Mouse (Mus musculus): ENCODE data around the gene Gm17662. TPM values are rescaled to one million over a fixed set of nuclear protein-coding genes. Genes with fewer than 3 reads are reported as not detected.

Gm17662 gene
- polyA plus RNA-seq (2016; fragmentation: Nextera tagmentation; extraction: Ambion mirVana) = not detected in 2 replicates

DNA sequence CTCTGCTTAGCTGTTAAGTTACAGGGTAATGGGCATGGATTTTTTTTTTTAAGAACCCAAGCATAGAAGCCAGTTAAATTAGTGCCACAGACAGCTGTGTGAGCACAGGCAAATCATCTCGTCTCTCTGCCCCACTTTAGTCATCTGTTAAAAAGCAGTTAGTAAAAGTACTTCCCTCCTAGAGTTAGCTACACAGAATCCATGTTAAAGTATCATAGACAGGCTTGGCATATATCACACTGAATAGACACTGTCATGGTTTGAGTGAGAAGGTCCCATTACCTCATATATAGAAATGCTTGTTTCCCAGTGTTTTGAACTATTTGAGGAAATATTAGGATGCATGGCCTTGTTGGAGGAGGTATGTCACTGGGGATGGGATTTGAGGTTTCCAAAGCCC lies at the start of gene Gm17662:
Gene Gm17662, plus strand, starts transcription at position 301 of the 400 bp plus-strand sequence.
- Histone ChIP-seq H3K4me3 (no peak within 1 kb of the TSS), H3K27me3 (ENCODE audit: poor library complexity, severe bottlenecking) (no peaks in the 10 kb centered on the region), H3K36me3 (replicated peaks) (no peaks in the 10 kb centered on the region), H3K9me3 (no peaks in the 10 kb centered on the region), H3K27ac (no peak within 1 kb of the TSS), H3K4me1 (no peaks in the 10 kb centered on the region)
- WGBS = 73% methylated on average over 1 of the region's 1 CpGs
- no peak for DNase-seq (ENCODE audit: extremely low spot score, low spot score)

DNA sequence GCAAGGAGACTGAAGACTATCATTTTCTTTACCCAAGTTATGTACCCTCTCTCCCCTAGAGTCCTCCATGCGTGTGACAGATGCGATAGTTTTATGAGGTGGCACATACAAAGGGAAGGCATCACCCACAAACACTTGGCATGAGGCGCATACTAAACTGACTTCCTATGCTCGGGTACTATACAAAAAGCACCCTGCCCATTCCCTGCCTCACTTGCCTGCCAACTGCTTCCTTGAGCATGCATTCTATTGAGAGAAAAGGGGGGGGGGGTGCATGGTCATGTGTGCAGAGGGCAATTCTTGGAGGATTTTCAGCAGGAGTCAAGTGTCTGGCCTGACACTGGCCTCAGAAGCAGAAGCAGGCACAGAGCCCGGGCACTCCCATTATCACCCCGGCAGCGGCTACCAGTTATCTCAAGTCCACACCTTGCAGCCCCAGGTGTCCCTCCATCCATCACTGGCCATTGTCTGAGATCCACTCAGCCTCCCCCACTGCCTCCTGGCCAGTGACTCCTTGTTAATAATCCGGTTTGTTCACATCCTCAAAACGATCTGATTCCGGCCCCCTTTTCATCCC lies 46.3 kb upstream of the Gm17662 start:
- Histone ChIP-seq H3K36me3 (replicated peaks) (no peaks in the 10 kb centered on the region), H3K27me3 (ENCODE audit: poor library complexity, severe bottlenecking) (no peaks in the 10 kb centered on the region), H3K4me3 (no peak overlapping the region), H3K9me3 (no peaks in the 10 kb centered on the region), H3K4me1 (peaks cover 17% of the 10 kb centered on the region), H3K27ac (no peak overlapping the region)
- no peak for DNase-seq (ENCODE audit: extremely low spot score, low spot score)
- 84% methylated on average over 10 of the region's 10 CpGs for WGBS

DNA sequence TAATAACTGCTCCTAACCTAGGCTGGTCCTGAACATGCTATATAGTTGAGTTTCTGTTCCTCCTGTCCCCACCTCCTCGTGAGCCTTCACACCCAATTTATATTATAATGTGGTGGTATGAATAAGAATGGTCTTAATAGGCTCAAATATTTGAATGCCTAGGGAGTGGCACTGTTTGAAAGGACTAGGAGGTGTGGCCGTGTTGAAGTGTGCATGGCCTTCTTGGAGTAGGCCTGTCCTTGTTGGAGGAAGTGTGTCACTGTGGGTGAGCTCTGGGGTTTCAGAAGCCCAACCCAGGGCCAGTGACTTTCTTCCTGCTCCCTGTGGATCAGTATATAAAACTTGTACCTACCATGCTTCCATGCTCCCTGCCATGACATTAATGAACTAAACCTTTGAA lies 43.5 kb upstream of the Gm17662 start:
- 77% methylated on average over 2 of the region's 2 CpGs for WGBS
- Histone ChIP-seq H3K4me1 (peaks cover 17% of the 10 kb centered on the region), H3K4me3 (no peak overlapping the region), H3K36me3 (replicated peaks) (no peaks in the 10 kb centered on the region), H3K9me3 (no peaks in the 10 kb centered on the region), H3K27ac (no peak overlapping the region), H3K27me3 (ENCODE audit: poor library complexity, severe bottlenecking) (no peaks in the 10 kb centered on the region)
- no peak for DNase-seq (ENCODE audit: extremely low spot score, low spot score)

DNA sequence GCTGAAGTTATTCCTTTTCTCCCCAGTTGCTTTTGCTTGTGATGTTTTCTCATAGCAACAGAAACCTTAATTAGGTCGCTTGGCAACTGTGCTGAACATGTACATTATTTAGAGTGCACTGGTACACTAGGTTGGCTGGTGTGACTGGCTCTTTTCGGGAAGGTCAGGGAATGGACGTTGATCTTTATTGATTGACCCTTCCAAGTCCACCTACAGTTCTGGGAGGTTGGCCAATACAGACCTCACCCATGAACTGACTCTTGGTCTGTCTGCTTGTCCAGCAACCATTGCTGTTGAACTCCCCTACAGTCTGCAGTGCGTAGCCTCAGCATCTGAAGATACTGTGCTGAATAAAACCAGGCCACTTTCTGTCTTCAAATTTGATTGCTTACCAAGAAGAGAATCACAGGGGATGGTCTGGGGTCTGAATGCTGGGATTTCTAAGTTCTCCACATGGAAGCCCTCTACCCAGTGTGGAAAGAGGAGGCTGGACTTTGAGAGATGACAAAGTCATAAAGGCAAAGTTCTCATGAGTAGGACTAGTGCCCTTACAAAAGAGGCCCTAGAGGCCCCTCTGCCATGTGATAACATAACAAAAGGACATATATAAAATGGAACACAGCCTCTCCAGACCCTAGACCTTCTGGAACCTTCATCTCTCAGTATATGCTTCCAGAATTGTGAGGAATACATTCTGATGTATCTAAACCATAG lies 40.5 kb upstream of the Gm17662 start:
- whole genome bisulfite sequencing = 89% methylated on average over 4 of the region's 4 CpGs
- Histone ChIP-seq H3K27ac (no peak overlapping the region), H3K27me3 (ENCODE audit: poor library complexity, severe bottlenecking) (no peaks in the 10 kb centered on the region), H3K9me3 (no peaks in the 10 kb centered on the region), H3K4me3 (no peak overlapping the region), H3K36me3 (replicated peaks) (no peaks in the 10 kb centered on the region), H3K4me1 (peaks cover 20% of the 10 kb centered on the region)
- DNase-seq (ENCODE audit: extremely low spot score, low spot score) = no peak

DNA sequence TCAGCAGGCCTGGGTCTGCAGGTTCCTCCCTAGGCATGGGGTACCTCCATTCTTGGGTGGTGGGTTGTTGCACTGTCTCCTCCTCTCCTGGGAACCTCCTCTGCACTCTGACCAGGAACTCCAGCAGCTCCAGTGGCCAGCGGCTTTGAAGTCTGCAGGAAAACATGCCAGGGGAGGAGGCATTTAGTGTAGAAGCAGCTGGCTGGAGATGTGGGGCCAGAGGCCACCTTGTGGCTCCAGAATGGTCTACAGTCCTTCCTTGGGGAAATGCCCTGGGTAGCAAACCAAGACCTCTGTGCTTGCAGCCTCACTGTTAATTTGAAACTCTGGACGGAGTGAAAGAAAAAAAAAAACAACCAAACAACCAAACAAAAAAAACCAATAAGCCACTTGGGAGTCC lies 39.6 kb upstream of the Gm17662 start:
- Histone ChIP-seq H3K36me3 (replicated peaks) (no peaks in the 10 kb centered on the region), H3K27me3 (ENCODE audit: poor library complexity, severe bottlenecking) (no peaks in the 10 kb centered on the region), H3K27ac (no peak overlapping the region), H3K4me3 (no peak overlapping the region), H3K9me3 (no peaks in the 10 kb centered on the region), H3K4me1 (peaks cover 20% of the 10 kb centered on the region)
- 53% methylated on average over 2 of the region's 2 CpGs for WGBS
- DNase-seq (ENCODE audit: extremely low spot score, low spot score) = no peak

DNA sequence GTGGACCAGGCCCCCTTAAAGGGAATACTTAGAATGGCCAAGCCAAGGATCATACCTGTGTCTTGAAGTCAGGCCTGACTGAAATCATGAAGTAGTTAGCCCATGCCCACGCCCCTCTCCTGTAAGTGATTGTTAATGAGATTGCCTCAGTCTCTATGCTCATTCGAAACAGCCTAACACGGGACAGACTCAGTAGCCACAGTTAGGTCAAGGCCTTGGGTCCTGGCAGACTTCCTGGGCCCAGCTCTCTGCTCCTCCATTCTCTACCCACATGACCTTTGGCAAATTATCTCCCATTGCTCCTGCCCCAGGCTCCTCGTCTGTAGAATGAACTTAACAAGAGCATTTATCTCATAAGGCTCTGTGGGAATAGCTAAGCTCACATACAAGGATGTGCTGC lies 38.1 kb upstream of the Gm17662 start:
- Histone ChIP-seq H3K27ac (no peak overlapping the region), H3K27me3 (ENCODE audit: poor library complexity, severe bottlenecking) (no peaks in the 10 kb centered on the region), H3K4me1 (peaks cover 20% of the 10 kb centered on the region), H3K9me3 (no peaks in the 10 kb centered on the region), H3K36me3 (replicated peaks) (no peaks in the 10 kb centered on the region), H3K4me3 (no peak overlapping the region)
- 67% methylated on average over 4 of the region's 4 CpGs for WGBS
- DNase-seq (ENCODE audit: extremely low spot score, low spot score) = no peak

DNA sequence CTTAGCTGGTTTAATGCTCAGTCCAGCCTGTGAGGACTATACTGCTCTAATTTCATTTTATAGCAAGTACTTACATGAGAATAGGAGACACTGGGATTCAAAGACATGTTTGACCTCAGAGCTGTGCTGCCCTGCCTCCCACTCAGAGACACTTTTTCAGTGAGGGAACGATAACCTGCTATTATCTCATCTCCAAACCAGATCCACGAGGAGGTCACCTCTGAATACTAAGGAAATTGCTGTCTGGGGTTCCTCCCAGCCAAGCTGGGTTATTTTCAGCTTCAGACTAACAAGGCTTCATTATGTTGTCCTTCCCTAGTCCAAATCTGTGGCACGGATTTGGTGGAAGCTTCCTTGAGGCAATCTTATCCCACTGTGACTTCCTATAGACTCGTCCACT lies 37.2 kb upstream of the Gm17662 start:
- H3K4me3 ChIP-seq = no peak overlapping the region
- no peak overlapping the region for H3K27ac ChIP-seq
- no peaks in the 10 kb centered on the region for H3K36me3 ChIP-seq (replicated peaks)
- no peak for DNase-seq (ENCODE audit: extremely low spot score, low spot score)
- peaks cover 20% of the 10 kb centered on the region for H3K4me1 ChIP-seq
- no peaks in the 10 kb centered on the region for H3K27me3 ChIP-seq (ENCODE audit: poor library complexity, severe bottlenecking)
- no peaks in the 10 kb centered on the region for H3K9me3 ChIP-seq
- 75% methylated on average over 4 of the region's 4 CpGs for WGBS

DNA sequence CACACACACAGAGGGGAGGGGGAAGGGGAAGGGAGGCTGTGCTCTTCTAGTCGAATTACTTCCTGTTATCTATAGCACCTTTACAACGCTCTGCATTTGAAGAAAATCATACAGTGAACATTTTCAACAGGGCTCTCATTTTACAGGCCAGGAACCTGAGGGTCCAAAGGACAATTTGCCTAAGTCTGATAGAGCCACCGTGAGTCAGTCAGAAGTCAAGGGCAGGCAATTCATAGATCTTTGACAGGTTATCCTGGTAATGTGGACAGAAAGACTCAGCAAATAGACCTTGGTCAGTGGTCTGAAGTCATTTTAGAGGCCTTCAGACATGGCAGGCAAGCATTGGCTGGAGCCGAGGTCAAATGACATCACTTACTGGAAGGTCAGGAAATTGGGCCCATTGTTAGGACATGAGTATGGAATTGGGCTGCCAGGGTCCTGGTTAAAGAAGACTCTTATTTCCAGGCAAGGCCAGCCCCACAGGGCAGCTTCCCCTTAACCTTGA lies 33.5 kb upstream of the Gm17662 start:
- Histone ChIP-seq H3K27me3 (ENCODE audit: poor library complexity, severe bottlenecking) (no peaks in the 10 kb centered on the region), H3K4me1 (peaks cover 19% of the 10 kb centered on the region), H3K27ac (no peak overlapping the region), H3K36me3 (replicated peaks) (no peaks in the 10 kb centered on the region), H3K9me3 (no peaks in the 10 kb centered on the region), H3K4me3 (no peak overlapping the region)
- WGBS = 85% methylated on average over 4 of the region's 4 CpGs
- no peak for DNase-seq (ENCODE audit: extremely low spot score, low spot score)

DNA sequence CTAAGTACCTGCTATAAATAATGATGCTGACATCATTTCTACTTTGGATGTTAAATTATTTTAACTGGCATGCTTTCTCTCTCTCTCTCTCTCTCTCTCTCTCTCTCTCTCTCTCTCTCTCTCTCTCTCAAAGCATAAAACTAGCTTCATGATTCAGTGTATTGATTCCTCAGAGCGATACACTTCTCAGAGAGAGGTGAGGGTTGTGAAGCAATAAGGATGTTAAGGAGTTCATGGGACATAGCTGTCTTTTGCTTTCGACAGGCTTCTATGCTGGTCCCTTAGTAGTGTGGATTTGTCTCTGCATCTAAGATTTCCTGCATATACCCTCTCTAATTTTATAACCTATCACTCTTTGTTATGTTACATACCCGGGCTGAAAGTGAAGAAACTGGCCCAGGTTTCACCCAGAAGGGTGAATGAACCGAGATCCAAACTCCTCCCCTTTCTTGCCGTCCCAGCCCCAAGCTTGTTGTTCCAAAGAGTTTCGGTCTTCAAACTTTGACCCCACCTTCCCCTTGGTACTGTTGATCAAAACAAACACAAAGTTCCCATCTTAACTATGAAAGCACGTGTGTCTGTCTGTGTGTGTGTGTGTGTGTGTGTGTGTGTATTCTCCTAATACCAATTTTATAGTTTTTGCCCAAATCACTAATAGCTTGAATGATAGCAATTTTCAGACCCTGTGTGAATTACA lies 32.6 kb upstream of the Gm17662 start:
- H3K36me3 ChIP-seq (replicated peaks) = no peaks in the 10 kb centered on the region
- no peaks in the 10 kb centered on the region for H3K9me3 ChIP-seq
- DNase-seq (ENCODE audit: extremely low spot score, low spot score) = no peak
- no peak overlapping the region for H3K4me3 ChIP-seq
- WGBS = 75% methylated on average over 7 of the region's 7 CpGs
- H3K4me1 ChIP-seq = peaks cover 11% of the 10 kb centered on the region
- no peaks in the 10 kb centered on the region for H3K27me3 ChIP-seq (ENCODE audit: poor library complexity, severe bottlenecking)
- H3K27ac ChIP-seq = no peak overlapping the region

DNA sequence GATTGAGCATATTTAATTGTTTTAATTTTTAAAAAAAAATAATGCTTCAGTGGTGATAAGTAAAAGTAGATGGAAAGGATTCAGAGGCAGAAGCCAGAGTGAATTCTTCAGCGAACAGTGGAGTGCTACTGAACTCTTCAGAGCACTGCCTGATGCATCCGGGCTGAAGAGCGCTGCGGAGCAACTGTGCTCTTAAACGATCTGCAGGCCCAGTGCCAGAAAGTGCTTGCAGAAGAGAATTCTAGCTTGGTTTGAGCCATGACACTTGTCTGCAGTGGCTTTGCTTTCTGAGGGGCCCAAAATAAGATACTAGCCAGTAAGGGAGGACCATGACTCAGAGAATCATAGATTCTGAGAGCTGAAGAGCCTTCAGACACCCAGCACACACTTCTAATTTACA lies 28.2 kb upstream of the Gm17662 start:
- Histone ChIP-seq H3K4me3 (no peak overlapping the region), H3K9me3 (no peaks in the 10 kb centered on the region), H3K27me3 (ENCODE audit: poor library complexity, severe bottlenecking) (no peaks in the 10 kb centered on the region), H3K36me3 (replicated peaks) (no peaks in the 10 kb centered on the region), H3K27ac (no peak overlapping the region), H3K4me1 (no peaks in the 10 kb centered on the region)
- DNase-seq (ENCODE audit: extremely low spot score, low spot score) = no peak
- 92% methylated on average over 5 of the region's 5 CpGs for whole genome bisulfite sequencing

DNA sequence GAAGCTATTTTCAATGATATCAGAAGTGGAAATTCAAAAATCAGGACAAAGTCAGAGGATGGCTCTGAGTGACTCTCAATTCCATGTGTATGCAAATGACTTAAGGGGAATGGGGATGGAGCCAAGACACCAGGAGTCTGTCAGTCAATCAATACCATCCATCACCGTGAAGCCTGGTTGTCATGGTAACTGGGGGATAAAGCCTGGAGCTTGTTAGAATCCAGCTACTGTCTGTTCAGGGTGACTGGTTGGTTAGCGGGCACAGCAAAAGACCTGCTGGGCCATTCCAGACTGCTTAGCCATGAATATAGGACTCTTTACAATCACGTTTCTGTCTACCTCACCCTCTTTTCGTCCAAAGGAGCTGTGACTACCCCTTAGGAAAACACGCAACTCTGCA lies 22.0 kb upstream of the Gm17662 start:
- WGBS = 23% methylated on average over 5 of the region's 5 CpGs
- no peaks in the 10 kb centered on the region for H3K36me3 ChIP-seq (replicated peaks)
- no peak overlapping the region for H3K27ac ChIP-seq
- H3K27me3 ChIP-seq (ENCODE audit: poor library complexity, severe bottlenecking) = no peaks in the 10 kb centered on the region
- DNase-seq (ENCODE audit: extremely low spot score, low spot score) = no peak
- no peak overlapping the region for H3K4me3 ChIP-seq
- peaks cover 11% of the 10 kb centered on the region for H3K4me1 ChIP-seq
- no peaks in the 10 kb centered on the region for H3K9me3 ChIP-seq

DNA sequence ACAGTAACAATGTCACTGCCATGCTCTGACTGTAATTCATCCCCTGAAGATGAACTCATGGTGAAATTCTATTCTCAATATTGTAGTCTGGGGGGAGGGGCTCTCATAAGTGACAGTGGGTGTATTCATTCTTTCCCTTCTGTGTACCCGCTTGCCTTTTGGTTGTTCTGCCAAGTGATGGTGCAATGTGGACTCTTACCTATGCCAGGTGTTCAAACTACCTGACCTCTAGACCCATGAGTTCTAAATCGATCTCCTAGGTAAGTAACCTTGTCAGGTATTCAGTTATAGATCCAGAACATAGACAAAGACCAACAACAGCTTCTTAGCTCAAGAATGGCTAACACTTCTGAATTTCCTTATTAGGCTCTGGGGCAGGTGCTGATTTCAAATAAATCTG lies 18.8 kb upstream of the Gm17662 start:
- 87% methylated on average over 2 of the region's 2 CpGs for WGBS
- H3K27ac ChIP-seq = no peak overlapping the region

DNA sequence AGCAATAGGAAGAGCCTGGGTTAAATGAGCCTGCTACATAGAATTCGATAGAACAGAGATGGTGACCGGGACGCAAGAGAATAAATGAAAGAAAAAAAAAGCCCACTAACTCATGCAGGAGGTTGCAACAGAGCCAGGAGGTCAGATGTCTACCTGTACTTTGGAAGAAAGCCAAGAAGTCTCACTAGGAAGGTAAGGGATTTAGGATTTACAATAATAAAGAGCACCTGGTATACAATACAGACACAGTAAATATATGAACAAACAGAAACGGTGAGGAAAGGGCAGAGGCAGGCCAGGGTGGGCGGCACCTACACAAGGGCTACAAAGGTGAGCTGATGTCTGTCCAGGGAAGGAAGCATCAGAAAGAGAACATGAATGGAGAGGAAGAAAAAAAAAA lies 14.9 kb upstream of the Gm17662 start:
- H3K4me3 ChIP-seq = no peak overlapping the region
- peaks cover 9% of the 10 kb centered on the region for H3K4me1 ChIP-seq
- no peaks in the 10 kb centered on the region for H3K27me3 ChIP-seq (ENCODE audit: poor library complexity, severe bottlenecking)
- no peak for DNase-seq (ENCODE audit: extremely low spot score, low spot score)
- H3K9me3 ChIP-seq = no peaks in the 10 kb centered on the region
- 88% methylated on average over 5 of the region's 5 CpGs for WGBS
- H3K27ac ChIP-seq = no peak overlapping the region
- H3K36me3 ChIP-seq (replicated peaks) = no peaks in the 10 kb centered on the region

More for the DNA sequence above, 18.8 kb upstream of the Gm17662 start:
- DNase-seq (ENCODE audit: extremely low spot score, low spot score) = no peak
- H3K4me3 ChIP-seq = no peak overlapping the region
- H3K36me3 ChIP-seq (replicated peaks) = no peaks in the 10 kb centered on the region
- H3K27me3 ChIP-seq (ENCODE audit: poor library complexity, severe bottlenecking) = no peaks in the 10 kb centered on the region
- peaks cover 18% of the 10 kb centered on the region for H3K4me1 ChIP-seq
- no peaks in the 10 kb centered on the region for H3K9me3 ChIP-seq

Data from forebrain, embryonic 10.5 days (tissue).